Mouse (Mus musculus) liver, embryonic 14.5 days (tissue): ENCODE results near the gene Acin1.

ENCODE experiments used
- CTCF ChIP-seq: IDR thresholded peaks from 2 replicates; pipeline ENCODE4 v1.5.1; 2016; ENCODE audit warnings: antibody characterized with exemption, low read depth, control low read depth
- EP300 ChIP-seq: IDR thresholded peaks from 2 replicates; pipeline ENCODE4 v1.6.1; 2016; ENCODE audit warnings: antibody characterized with exemption, low read depth

DNA sequence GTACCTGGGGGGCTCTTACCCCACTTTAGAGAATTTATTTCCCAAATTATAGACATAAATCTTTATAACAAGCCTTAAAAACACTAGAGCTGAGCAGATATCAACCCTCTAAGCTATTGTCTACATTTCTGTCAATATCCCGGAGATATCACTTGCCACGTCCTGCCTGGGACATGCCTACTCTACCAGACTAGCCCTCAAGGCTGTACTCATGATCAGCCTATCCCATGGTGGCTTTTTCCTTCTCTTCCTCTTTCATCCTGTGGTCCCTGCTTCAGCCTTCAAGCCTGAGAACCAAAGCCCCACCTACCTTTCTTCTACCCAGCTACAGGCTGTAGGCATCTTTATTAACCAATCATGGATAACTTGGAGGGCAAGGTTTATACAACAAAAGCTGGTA, 56.9 kb downstream of the Acin1 start:
- TF ChIP-seq EP300 (no peak), CTCF (no peak)
